Mouse (Mus musculus) midbrain, postnatal 0 days (tissue): ENCODE data around the gene Syt7. TPM values are rescaled to one million over a fixed set of nuclear protein-coding genes. Genes with fewer than 3 reads are reported as not detected.

ENCODE experiments used
- ATAC-seq: fragments of 200-750 bp; cut with Nextera tagmentation; 2 replicates; pipeline ENCODE4 v1.8.0; 2017; ENCODE audit warnings: moderate number of reproducible peaks, mild to moderate bottlenecking, moderate TSS enrichment, moderate library complexity; ENCODE audit not compliant: low FRiP score
- DNase-seq: peaks from one replicate; pipeline ENCODE4 v3.0.0-alpha.2; 2015; ENCODE audit warnings: low spot score
- H3K27ac ChIP-seq: fragments of 300-500 bp; sonication (generic); 2 replicates; pipeline ENCODE4 v1.5.1; 2014; ENCODE audit warnings: low read depth, mild to moderate bottlenecking, low read length, mixed read lengths
- H3K27me3 ChIP-seq: fragments of 300-500 bp; sonication (generic); 2 replicates; pipeline ENCODE4 v1.6.1; 2014; ENCODE audit warnings: low read length, control low read depth, mixed read lengths; ENCODE audit not compliant: insufficient read depth
- H3K36me3 ChIP-seq: fragments of 300-500 bp; sonication (generic); 2 replicates; pipeline ENCODE4 v1.6.1; 2014; ENCODE audit warnings: low read length, control low read depth, mixed read lengths; ENCODE audit not compliant: insufficient read depth
- H3K4me1 ChIP-seq: fragments of 300-500 bp; sonication (generic); 2 replicates; pipeline ENCODE4 v1.6.1; 2014; ENCODE audit warnings: mild to moderate bottlenecking, control low read depth, antibody characterized with exemption, low read length, mixed read lengths; ENCODE audit not compliant: insufficient read depth
- H3K4me2 ChIP-seq: fragments of 300-500 bp; sonication (generic); 2 replicates; pipeline ENCODE4 v1.6.1; 2014; ENCODE audit warnings: low read depth, mild to moderate bottlenecking, low read length, mixed read lengths; ENCODE audit not compliant: poor library complexity, severe bottlenecking
- H3K4me3 ChIP-seq: fragments of 300-500 bp; sonication (generic); 2 replicates; pipeline ENCODE4 v1.5.1; 2014; ENCODE audit warnings: low read depth, mild to moderate bottlenecking, low read length, moderate library complexity
- H3K9ac ChIP-seq: fragments of 300-500 bp; sonication (generic); replicated peaks from 2 replicates; pipeline ENCODE4 v1.6.1; 2014; ENCODE audit warnings: mild to moderate bottlenecking, low read length, moderate library complexity, mixed read lengths; ENCODE audit not compliant: poor library complexity, severe bottlenecking
- H3K9me3 ChIP-seq: fragments of 300-500 bp; sonication (generic); 2 replicates; pipeline ENCODE4 v1.6.1; 2016; ENCODE audit warnings: low read length, control low read depth
- CTCF ChIP-seq: IDR thresholded peaks from 2 replicates; pipeline ENCODE4 v1.5.1; 2016; ENCODE audit warnings: antibody characterized with exemption, mild to moderate bottlenecking
- WGBS: fragments of 180-500 bp; shearing (Covaris S2); extraction: QIAGEN DNeasy Blood & Tissue Kit; methylation state at CpG from one replicate; pipeline ENCODE4 v1.1.7; 2014; 5-methylcytosine and 5-hydroxymethylcytosine counted together
- polyA plus RNA-seq: library from polyadenylated mRNA; unstranded; fragments of >200 nt; fragmentation: Nextera tagmentation; extraction: Ambion mirVana; gene quantifications from 2 replicates; pipeline ENCODE4 v1.2.1, GENCODE M21; 2015
- total RNA-seq: library from RNA; depleted of rRNA; stranded (reverse); fragments of >200 nt; gene quantifications from 2 replicates; pipeline ENCODE4 v1.2.3, GENCODE M21; 2014

Gene Syt7
- total and polyA plus RNA-seq, 2 experiments from 2014 or later: 19.0 to 140 TPM

- Histone ChIP-seq H3K4me3 (no peak overlapping the region), H3K27me3 (no peaks in the 10 kb centered on the region), H3K9me3 (no peaks in the 10 kb centered on the region), H3K4me1 (no peaks in the 10 kb centered on the region; the same call in 1 of the 2 replicates), H3K4me2 (no peak overlapping the region), H3K36me3 (no peaks in the 10 kb centered on the region), H3K9ac (no peak overlapping the region), H3K27ac (no peak overlapping the region)
- DNase-seq: no peak
- WGBS: 89% methylated on average over 8 of the region's 8 CpGs
- no peak for TF ChIP-seq CTCF
- ATAC-seq: no peak
These were observed 29.6 kb upstream of the Syt7 start for GRCm38 (mm10) chr19:10359105-10359946.

- 71% methylated on average over 6 of the region's 6 CpGs for WGBS
These were observed 26.3 kb upstream of the Syt7 start for GRCm38 (mm10) chr19:10362473-10363129.

GRCm38 (mm10) chr19:10363869-10364268, 25.0 kb upstream of the Syt7 start:
- ATAC-seq (no peak), DNase-seq (no peak)
- no peak overlapping the region for H3K4me3 ChIP-seq
- no peaks in the 10 kb centered on the region for H3K27me3 ChIP-seq
- H3K4me1 ChIP-seq: no peaks in the 10 kb centered on the region
- H3K9me3 ChIP-seq: no peaks in the 10 kb centered on the region
- no peak overlapping the region for H3K9ac ChIP-seq
- no peak for TF ChIP-seq CTCF
- no peak overlapping the region for H3K4me2 ChIP-seq
- H3K27ac ChIP-seq: no peak overlapping the region
- H3K36me3 ChIP-seq: no peaks in the 10 kb centered on the region
- WGBS: 24% methylated on average over 7 of the region's 7 CpGs

More at GRCm38 (mm10) chr19:10362473-10363129, 26.3 kb upstream of the Syt7 start:
- no peaks in the 10 kb centered on the region for H3K36me3 ChIP-seq
- no peak overlapping the region for H3K9ac ChIP-seq
- H3K9me3 ChIP-seq: no peaks in the 10 kb centered on the region
- no peaks in the 10 kb centered on the region for H3K27me3 ChIP-seq
- no peaks in the 10 kb centered on the region for H3K4me1 ChIP-seq
- H3K4me2 ChIP-seq: no peak overlapping the region
- no peak for TF ChIP-seq CTCF
- ATAC-seq (no peak), DNase-seq (no peak)
- H3K4me3 ChIP-seq: no peak overlapping the region
- H3K27ac ChIP-seq: no peak overlapping the region

- H3K4me1 ChIP-seq: no peaks in the 10 kb centered on the region
These were observed 22.6 kb upstream of the Syt7 start for GRCm38 (mm10) chr19:10366116-10366845.

GRCm38 (mm10) chr19:10367802-10368201, 21.1 kb upstream of the Syt7 start:
- Histone ChIP-seq H3K4me3 (no peak overlapping the region), H3K4me1 (no peaks in the 10 kb centered on the region), H3K9me3 (no peaks in the 10 kb centered on the region), H3K27me3 (no peaks in the 10 kb centered on the region), H3K4me2 (no peak overlapping the region), H3K27ac (no peak overlapping the region), H3K9ac (no peak overlapping the region), H3K36me3 (no peaks in the 10 kb centered on the region)
- DNase-seq (no peak), ATAC-seq (no peak)
- TF ChIP-seq CTCF: no peak
- 82% methylated on average over 7 of the region's 7 CpGs for WGBS

More at GRCm38 (mm10) chr19:10366116-10366845, 22.6 kb upstream of the Syt7 start:
- DNase-seq: no peak
- Histone ChIP-seq H3K9me3 (no peaks in the 10 kb centered on the region), H3K4me3 (no peak overlapping the region), H3K27ac (no peak overlapping the region), H3K36me3 (no peaks in the 10 kb centered on the region), H3K27me3 (no peaks in the 10 kb centered on the region), H3K4me2 (no peak overlapping the region), H3K9ac (no peak overlapping the region)
- ATAC-seq: no peak
- WGBS: 67% methylated on average over 3 of the region's 3 CpGs
- TF ChIP-seq CTCF: no peak
